Mouse (Mus musculus) neural tube, postnatal 0 days (tissue): ENCODE measurements around the gene Mertk. TPM values are rescaled to one million over a fixed set of nuclear protein-coding genes. Genes with fewer than 3 reads are reported as not detected.

ENCODE experiments used
- polyA plus RNA-seq: library from polyadenylated mRNA; unstranded; fragments of >200 nt; fragmentation: Nextera tagmentation; extraction: Ambion mirVana; gene quantifications from 2 replicates; pipeline ENCODE4 v1.2.1, GENCODE M21; 2015

The Mertk gene
- polyA plus RNA-seq, result 4.3 and 4.7 TPM in 2 replicates

DNA sequence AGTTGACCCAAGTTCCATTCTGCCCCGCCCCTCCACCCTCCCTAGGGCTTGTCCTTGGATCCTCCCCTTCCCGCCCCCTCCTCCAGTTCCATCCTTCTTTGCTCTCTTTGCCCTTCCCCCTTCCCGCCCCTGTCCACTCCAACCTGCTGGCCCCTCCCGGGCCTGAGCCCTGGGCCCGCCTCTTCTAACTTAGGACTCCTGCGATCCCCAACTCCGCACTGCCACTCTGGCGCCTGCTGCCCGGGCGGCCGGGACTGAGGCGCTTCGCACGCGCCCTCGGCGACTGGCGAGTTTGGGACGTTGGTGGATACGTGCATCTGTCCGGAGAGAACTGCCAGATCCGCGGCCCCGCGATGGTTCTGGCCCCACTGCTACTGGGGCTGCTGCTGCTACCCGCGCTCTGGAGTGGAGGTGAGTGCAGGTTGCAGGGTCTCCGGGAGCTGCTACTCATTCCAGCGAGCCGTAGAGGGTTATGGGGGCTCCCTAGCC, at the start of gene Mertk:
Mertk (plus strand) TSS at position 264 of the 489 bp plus-strand sequence.

DNA sequence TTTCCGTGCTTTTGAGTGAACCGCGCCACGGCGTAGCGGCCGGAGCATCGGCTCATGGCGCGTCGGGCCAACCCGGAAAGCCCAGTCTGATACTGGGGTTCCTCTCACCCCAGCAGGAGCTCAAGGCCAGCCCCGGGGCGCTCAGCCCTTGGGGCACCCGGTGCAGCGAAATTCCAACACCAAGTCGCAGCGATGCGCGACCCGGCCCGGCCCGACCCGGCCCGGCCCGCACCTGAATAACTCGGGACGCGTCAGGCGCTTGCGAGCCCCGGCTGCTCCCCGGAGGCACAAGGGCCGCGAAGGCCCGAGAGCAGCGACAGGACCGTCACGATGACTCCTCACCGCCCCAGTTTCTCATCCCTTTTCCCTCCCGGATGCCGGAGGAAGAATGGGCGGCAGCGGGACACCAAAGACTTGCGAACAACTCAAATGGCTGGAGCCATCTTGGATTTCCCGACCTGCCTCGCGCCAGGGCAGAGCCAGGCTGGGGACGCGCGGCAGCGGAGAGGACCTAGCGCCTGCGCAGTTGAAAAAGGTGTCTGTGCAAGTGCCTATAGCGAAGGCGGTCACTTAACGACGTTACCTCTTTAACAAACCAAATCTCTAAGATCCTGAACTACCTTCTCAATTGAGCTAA, 11.7 kb upstream of the Mertk start, which contains the start of gene Anapc1:
Anapc1 (minus strand) TSS at position 471 of the 637 bp plus-strand sequence.

DNA sequence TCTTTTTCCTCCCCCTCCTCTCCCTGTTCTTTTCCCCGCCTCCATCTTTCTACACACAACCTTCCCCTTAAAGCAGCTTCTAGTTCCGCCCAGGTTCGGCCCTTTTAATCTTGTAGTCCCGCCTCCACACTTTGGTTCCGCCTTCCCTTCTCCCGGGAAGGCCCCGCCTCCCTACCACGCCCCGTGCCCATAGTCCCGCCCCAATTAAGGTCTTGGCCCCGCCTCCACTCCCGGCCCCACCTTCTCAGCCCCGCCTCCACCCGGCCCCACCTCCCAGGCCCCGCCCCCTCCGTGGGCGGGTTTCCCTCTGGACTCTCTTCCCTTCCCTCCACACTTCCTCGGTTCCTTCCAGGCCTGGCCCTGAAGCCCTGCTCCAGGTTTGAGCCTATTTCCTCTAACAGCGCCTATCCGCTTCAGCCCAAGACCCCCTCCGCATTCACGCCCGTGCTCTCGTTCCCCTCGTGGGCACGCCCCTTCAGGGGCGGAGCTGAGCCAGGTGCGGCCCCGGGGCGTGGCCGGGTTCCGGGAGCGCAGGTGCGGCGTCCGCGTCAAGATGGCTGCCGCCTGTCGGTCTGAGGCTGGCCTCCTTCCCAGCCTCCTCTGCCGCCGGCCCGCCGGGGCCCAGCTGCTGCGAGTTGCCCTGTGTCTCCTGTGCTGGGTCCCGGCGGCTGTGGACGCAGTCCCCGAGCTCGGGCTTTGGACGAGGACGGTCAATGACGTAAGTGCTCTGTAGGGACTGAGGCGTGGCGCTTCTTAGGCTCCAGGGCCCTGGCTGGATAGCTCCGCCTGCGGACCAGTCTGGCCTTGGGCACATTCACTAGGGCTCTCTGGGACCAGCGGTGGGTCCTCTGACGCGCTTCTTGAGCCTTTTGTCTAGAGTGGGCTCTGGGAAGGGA, 119.3 kb downstream of the Mertk start, which contains the start of gene Tmem87b:
Tmem87b (plus strand) TSS at position 333 of the 896 bp plus-strand sequence.

Other genes with a start within 250 kb of the Mertk start
- not detected in 2 replicates for gene Spdye4c, start 107.7 kb upstream of the Mertk start, polyA plus RNA-seq
- gene Anapc1, start 11.6 kb upstream of the Mertk start, polyA plus RNA-seq, result 18.9 and 20.3 TPM in 2 replicates
- gene Tmem87b, start 119.2 kb downstream of the Mertk start, polyA plus RNA-seq, result 37.9 and 41.1 TPM in 2 replicates
- gene Fbln7, start 164.0 kb downstream of the Mertk start, polyA plus RNA-seq, result 5.4 and 5.8 TPM in 2 replicates
- gene Zc3h8, start 245.1 kb downstream of the Mertk start, polyA plus RNA-seq, result 12.6 and 14.2 TPM in 2 replicates